Mouse (Mus musculus) ES-E14 (cell line): ENCODE results near the gene Alkbh7. TPM values are rescaled to one million over a fixed set of nuclear protein-coding genes. Genes with fewer than 3 reads are reported as not detected.

Source experiments
- DNase-seq: peaks from one replicate; pipeline ENCODE4 v3.0.0-alpha.2; 2013; ENCODE audit warnings: low read depth, low spot score
- H3K27ac ChIP-seq: 2 replicates; pipeline ENCODE4 v1.5.1; 2012; ENCODE audit warnings: low read depth, mild to moderate bottlenecking, low read length, moderate library complexity, mixed read lengths; ENCODE audit not compliant: poor library complexity, insufficient read depth, severe bottlenecking
- H3K36me3 ChIP-seq: 2 replicates; pipeline ENCODE4 v1.6.1; 2012; ENCODE audit warnings: mild to moderate bottlenecking, low read length, moderate library complexity, mixed read lengths; ENCODE audit not compliant: control insufficient read depth, poor library complexity, insufficient read depth, severe bottlenecking
- H3K4me1 ChIP-seq, 2 experiments: fragments of 150-350 bp in 1 of 2; sonication (generic) in 1 of 2; 2 replicates each; pipeline ENCODE4 v1.6.1; 2012; ENCODE audit warnings: low read length in 2 of 2, mild to moderate bottlenecking in 1 of 2, mixed read lengths in 1 of 2; ENCODE audit not compliant: control insufficient read depth in 2 of 2, insufficient read depth in 2 of 2, poor library complexity in 1 of 2
- H3K4me3 ChIP-seq, 2 experiments: fragments of 150-350 bp in 1 of 2; sonication (generic) in 1 of 2; 2 replicates each; pipeline ENCODE4 v1.5.1; 2012; ENCODE audit warnings: low read length in 2 of 2, low read depth in 1 of 2, mild to moderate bottlenecking in 1 of 2, mixed read lengths in 1 of 2; ENCODE audit not compliant: insufficient read depth in 1 of 2, poor library complexity in 1 of 2, severe bottlenecking in 1 of 2
- H3K9ac ChIP-seq: 2 replicates; pipeline ENCODE4 v1.6.1; 2012; ENCODE audit warnings: low read depth, mild to moderate bottlenecking, low read length, mixed read lengths; ENCODE audit not compliant: poor library complexity, insufficient read depth, severe bottlenecking
- H3K9me3 ChIP-seq: fragments of 150-350 bp; sonication (generic); 2 replicates; pipeline ENCODE4 v1.6.1; 2012; ENCODE audit warnings: low read depth, mild to moderate bottlenecking, low read length; ENCODE audit not compliant: control insufficient read depth, insufficient read depth
- CHD2 ChIP-seq: IDR thresholded peaks from 2 replicates; pipeline ENCODE4 v1.6.1; 2014; ENCODE audit warnings: mild to moderate bottlenecking, low read depth, low read length, inconsistent platforms
- HCFC1 ChIP-seq: IDR thresholded peaks from 2 replicates; pipeline ENCODE4 v1.6.1; 2012; ENCODE audit warnings: low read length, inconsistent platforms, borderline replicate concordance; ENCODE audit not compliant: insufficient read depth
- MAFK ChIP-seq: IDR thresholded peaks from 2 replicates; pipeline ENCODE4 v1.6.1; 2014; ENCODE audit warnings: mild to moderate bottlenecking, low read depth, low read length, inconsistent platforms; ENCODE audit not compliant: insufficient read depth
- ZC3H11A ChIP-seq: IDR thresholded peaks from 2 replicates; pipeline ENCODE4 v1.6.1; 2012; ENCODE audit warnings: low read depth, mild to moderate bottlenecking, inconsistent platforms, low read length, borderline replicate concordance
- ZNF384 ChIP-seq: IDR thresholded peaks from 2 replicates; pipeline ENCODE4 v1.6.1; 2012; ENCODE audit warnings: low read depth, low read length, inconsistent platforms
- in situ Hi-C, 2 experiments: fragments of 600-800 bp; cut with MboI; formaldehyde crosslinking; loops; one replicate each; pipeline ENCODE4 v1.15.1; 2025; ENCODE audit warnings: low sequenced_read_pairs in 2 of 2, inconsistent platforms in 1 of 2; ENCODE audit not compliant: unreplicated experiment in 2 of 2
- total RNA-seq: library from RNA; depleted of rRNA; stranded (reverse); fragments of 300-350 nt; gene quantifications from 2 replicates; pipeline ENCODE4 v1.2.3, GENCODE M21; 2012; rRNA removed

The Alkbh7 gene
- total RNA-seq, 1 experiment = 39.5 TPM

GRCm38 (mm10) chr17:57047406-57047805 lies 50.3 kb downstream of the Alkbh7 start:
- H3K9ac ChIP-seq = no peak overlapping the region
- no peaks in the 10 kb centered on the region for H3K9me3 ChIP-seq
- H3K36me3 ChIP-seq = no peaks in the 10 kb centered on the region
- H3K4me3 ChIP-seq = peak overlapping the region in 1 of 2 experiments; percentile 30; a peak in 1 of 4 replicates
- no peak overlapping the region for H3K27ac ChIP-seq
- in situ Hi-C loops = no loop called here
- H3K4me1 ChIP-seq = peaks cover 0 to 4% of the 10 kb centered on the region in 2 experiments; a peak in 1 of 4 replicates
- peak; percentile 99 for DNase-seq
- TF ChIP-seq CHD2 = no peak
- TF ChIP-seq ZNF384 = no peak
- TF ChIP-seq HCFC1 = no peak
- TF ChIP-seq ZC3H11A = no peak
- TF ChIP-seq MAFK = no peak

DNA sequence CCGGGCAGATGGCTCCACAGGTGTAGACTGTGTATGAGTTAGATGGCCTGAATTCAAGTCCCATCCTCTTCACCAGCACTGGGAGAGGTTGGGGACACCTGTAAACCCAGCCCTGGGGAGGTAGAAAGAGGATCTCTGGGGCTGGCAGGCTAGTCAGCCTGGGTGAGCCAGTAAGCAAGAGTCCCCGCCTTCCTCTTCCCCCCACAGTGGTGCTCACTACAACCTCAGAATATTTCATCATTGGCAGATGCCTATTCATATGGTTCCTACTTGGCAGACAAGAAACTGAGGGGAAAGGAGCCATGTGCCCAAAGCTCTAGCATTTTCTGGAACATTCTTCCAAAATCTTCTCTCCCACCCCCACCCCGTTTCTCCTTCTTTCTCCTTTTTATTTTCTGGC lies 51.7 kb downstream of the Alkbh7 start:
- Histone ChIP-seq H3K4me1 (peaks cover 0 to 4% of the 10 kb centered on the region in 2 experiments; a peak in 1 of 4 replicates), H3K9me3 (no peaks in the 10 kb centered on the region), H3K27ac (no peak overlapping the region), H3K36me3 (peaks cover 4% of the 10 kb centered on the region; the same call in 1 of the 2 replicates), H3K4me3 (no peak overlapping the region), H3K9ac (no peak overlapping the region)
- DNase-seq = no peak
- in situ Hi-C loops = no loop called here
- TF ChIP-seq CHD2 (no peak), ZC3H11A (no peak), HCFC1 (no peak), MAFK (no peak), ZNF384 (no peak)

Other genes starting within 250 kb of the Alkbh7 start
- gene Nrtn, start 239.8 kb upstream of the Alkbh7 start, total RNA-seq = 8.4 and 17.7 TPM in 2 replicates
- 70.2 and 108 TPM in 2 replicates for gene Dus3l, start 232.6 kb upstream of the Alkbh7 start, total RNA-seq
- 1.2 and 1.5 TPM in 2 replicates for gene Prr22, start 227.1 kb upstream of the Alkbh7 start, total RNA-seq
- gene Rfx2, start 166.3 kb upstream of the Alkbh7 start, total RNA-seq = 15.8 and 22.5 TPM in 2 replicates
- 0.58 and 0.90 TPM in 2 replicates for gene Acsbg2, start 122.9 kb upstream of the Alkbh7 start, total RNA-seq
- 17.3 and 24.0 TPM in 2 replicates for gene 1700061G19Rik, start 121.9 kb upstream of the Alkbh7 start, total RNA-seq
- 24.6 and 25.9 TPM in 2 replicates for gene Mllt1, start 61.9 kb upstream of the Alkbh7 start, total RNA-seq
- gene Acer1, start 15.2 kb upstream of the Alkbh7 start, total RNA-seq = 0.54 and 0.74 TPM in 2 replicates
- 185 and 187 TPM in 2 replicates for gene Clpp, start 7.0 kb upstream of the Alkbh7 start, total RNA-seq
- not detected in 2 replicates for gene Pspn, start 2.7 kb downstream of the Alkbh7 start, total RNA-seq
- gene Gtf2f1, start 13.9 kb downstream of the Alkbh7 start, total RNA-seq = 71.6 and 101 TPM in 2 replicates
- not detected in 2 replicates for gene Gm17949, start 14.1 kb downstream of the Alkbh7 start, total RNA-seq
- 81.7 and 82.3 TPM in 2 replicates for gene Khsrp, start 34.2 kb downstream of the Alkbh7 start, total RNA-seq
- gene Slc25a41, start 44.3 kb downstream of the Alkbh7 start, total RNA-seq = 0.37 and 0.40 TPM in 2 replicates
- gene Crb3, start 61.8 kb downstream of the Alkbh7 start, total RNA-seq = 6.2 and 15.4 TPM in 2 replicates
- 5.2 and 5.9 TPM in 2 replicates for gene Slc25a23, start 62.5 kb downstream of the Alkbh7 start, total RNA-seq
- 0.45 and 0.53 TPM in 2 replicates for gene Dennd1c, start 81.2 kb downstream of the Alkbh7 start, total RNA-seq
- gene Tubb4a, start 90.4 kb downstream of the Alkbh7 start, total RNA-seq = 0.32 and 0.89 TPM in 2 replicates
- 8.9 and 10.6 TPM in 2 replicates for gene Tnfsf9, start 108.0 kb downstream of the Alkbh7 start, total RNA-seq
- gene Cd70, start 152.4 kb downstream of the Alkbh7 start, total RNA-seq = 1.2 TPM in 1 of 2 replicates, not detected in the other
- 0.13 TPM in 1 of 2 replicates, not detected in the other for gene Tnfsf14, start 196.8 kb downstream of the Alkbh7 start, total RNA-seq
- 0.22 and 0.37 TPM in 2 replicates for gene C3, start 230.8 kb downstream of the Alkbh7 start, total RNA-seq